Mouse (Mus musculus) MEL (cell line): ENCODE data around the gene Gm29776.

ENCODE experiments used
- CHD2 ChIP-seq: IDR thresholded peaks from 2 replicates; pipeline ENCODE4 v1.6.1; 2011; ENCODE audit warnings: low read length, improper control_type of control experiment
- CTCF ChIP-seq, 3 experiments: IDR thresholded peaks in 2 of 3; conservative IDR thresholded peaks in 1 of 3; 2 replicates each; pipeline ENCODE4 v1.5.1; 2011 to 2012; ENCODE audit warnings: low read length in 3 of 3, low read depth in 2 of 3, mild to moderate bottlenecking in 2 of 3, improper control_type of control experiment in 1 of 3, inconsistent platforms in 1 of 3, mixed read lengths in 1 of 3, moderate library complexity in 1 of 3; ENCODE audit not compliant: control insufficient read depth in 1 of 3, insufficient read depth in 1 of 3, poor library complexity in 1 of 3, severe bottlenecking in 1 of 3
- EP300 ChIP-seq, 2 experiments: IDR thresholded peaks; 2 replicates each; pipeline ENCODE4 v1.6.1; 2011; ENCODE audit warnings: improper control_type of control experiment in 2 of 2, low read length in 2 of 2, low read depth in 1 of 2, mild to moderate bottlenecking in 1 of 2
- ETS1 ChIP-seq: IDR thresholded peaks from 2 replicates; pipeline ENCODE4 v1.6.1; 2012; ENCODE audit warnings: low read depth, mild to moderate bottlenecking, inconsistent platforms, low read length, improper control_type of control experiment, moderate library complexity
- GATA1 ChIP-seq: IDR thresholded peaks from 2 replicates; pipeline ENCODE4 v1.6.1; 2011; ENCODE audit warnings: low read depth, low read length, improper control_type of control experiment
- JUND ChIP-seq: IDR thresholded peaks from 2 replicates; pipeline ENCODE4 v1.6.1; 2011; ENCODE audit warnings: low read depth, mild to moderate bottlenecking, improper control_type of control experiment, low read length
- MAX ChIP-seq: IDR thresholded peaks from 2 replicates; pipeline ENCODE4 v1.6.1; 2011; ENCODE audit warnings: low read length, improper control_type of control experiment
- NELFE ChIP-seq: IDR thresholded peaks from 2 replicates; pipeline ENCODE4 v1.6.1; 2011; ENCODE audit warnings: low read depth, low read length, improper control_type of control experiment
- NRF1 ChIP-seq: IDR thresholded peaks from 2 replicates; pipeline ENCODE4 v1.6.1; 2014; ENCODE audit warnings: low read depth, mild to moderate bottlenecking, inconsistent platforms, low read length, improper control_type of control experiment, moderate library complexity; ENCODE audit not compliant: poor library complexity, insufficient read depth, severe bottlenecking
- POLR2A ChIP-seq, 2 experiments: IDR thresholded peaks; 2 replicates each; pipeline ENCODE4 v1.6.1; 2011 to 2012; ENCODE audit warnings: low read length in 2 of 2, mild to moderate bottlenecking in 2 of 2, control low read depth in 1 of 2, improper control_type of control experiment in 1 of 2, low read depth in 1 of 2, moderate library complexity in 1 of 2; ENCODE audit not compliant: control insufficient read depth in 1 of 2, insufficient read depth in 1 of 2, poor library complexity in 1 of 2
- TCF12 ChIP-seq: IDR thresholded peaks from 2 replicates; pipeline ENCODE4 v1.6.1; 2014; ENCODE audit warnings: low read depth, mild to moderate bottlenecking, inconsistent platforms, low read length, improper control_type of control experiment, moderate library complexity
- ZC3H11A ChIP-seq: IDR thresholded peaks from 2 replicates; pipeline ENCODE4 v1.6.1; 2012; ENCODE audit warnings: low read depth, mild to moderate bottlenecking, inconsistent platforms, low read length, improper control_type of control experiment
- ZNF384 ChIP-seq: IDR thresholded peaks from 2 replicates; pipeline ENCODE4 v1.6.1; 2012; ENCODE audit warnings: low read depth, mild to moderate bottlenecking, inconsistent platforms, low read length, improper control_type of control experiment

GRCm38 (mm10) chr14:54686063-54686521 lies 12.5 kb downstream of the Gm29776 start, which contains the start of gene 1700123O20Rik:
- TF ChIP-seq JUND = no peak
- TF ChIP-seq POLR2A (IDR thresholded peaks at IDR 0.05; ENCODE audit: control insufficient read depth in 1 of 2, insufficient read depth in 1 of 2, low read depth in 1 of 2, low read length in 2 of 2, poor library complexity in 1 of 2) = peak in 1 of 2 experiments; percentile 86; a peak in 1 of 4 replicates
- no peak for TF ChIP-seq ETS1
- peak in 1 of 3 experiments; percentile 23; a peak in 1 of 6 replicates for TF ChIP-seq CTCF (IDR thresholded peaks at IDR 0.05 in 2 of 3, conservative IDR thresholded peaks at IDR 0.05 in 1 of 3; ENCODE audit: control insufficient read depth in 1 of 3, insufficient read depth in 1 of 3, low read depth in 2 of 3, low read length in 3 of 3, poor library complexity in 1 of 3, severe bottlenecking in 1 of 3)
- TF ChIP-seq NRF1 = peak; percentile 80
- peak; percentile 62; the same call in 1 of the 2 replicates for TF ChIP-seq MAX
- 0 out of 2 replicates have a peak, but pooled peaks have one; percentile 20 for TF ChIP-seq GATA1
- no peak for TF ChIP-seq ZNF384
- TF ChIP-seq TCF12 = no peak
- no peak for TF ChIP-seq ZC3H11A
- TF ChIP-seq EP300 (IDR thresholded peaks at IDR 0.05; ENCODE audit: low read depth in 1 of 2, low read length in 2 of 2) = peak in 1 of 2 experiments; percentile 39; a peak in 1 of 4 replicates
- no peak for TF ChIP-seq CHD2
- peak; percentile 76 for TF ChIP-seq NELFE
